Mouse (Mus musculus) lung, postnatal 36 days (tissue): ENCODE results near the gene Pprc1.

Experiments
- DNase-seq: peaks from one replicate; pipeline ENCODE4 v3.0.0; 2022; ENCODE audit warnings: mixed read lengths

The Pprc1 gene

GRCm38 (mm10) chr19:46035971-46036370, 8.7 kb upstream of the Pprc1 start:
- DNase-seq, result no peak

- peak; percentile 34 for DNase-seq
Observed at GRCm38 (mm10) chr19:46036477-46037242, 8.0 kb upstream of the Pprc1 start.

- peak; percentile 36 for DNase-seq
Observed at GRCm38 (mm10) chr19:46037243-46037924, 7.3 kb upstream of the Pprc1 start.

- DNase-seq, result no peak
Observed at GRCm38 (mm10) chr19:46037925-46038850, 6.5 kb upstream of the Pprc1 start.

GRCm38 (mm10) chr19:46038851-46039260, 5.8 kb upstream of the Pprc1 start:
- no peak for DNase-seq

GRCm38 (mm10) chr19:46039478-46039877, 5.2 kb upstream of the Pprc1 start:
- DNase-seq, result peak; percentile 91

GRCm38 (mm10) chr19:46040149-46040902, 4.4 kb upstream of the Pprc1 start:
- DNase-seq, result peak; percentile 14

- DNase-seq, result no peak
Observed at GRCm38 (mm10) chr19:46041299-46041932, 3.3 kb upstream of the Pprc1 start.

GRCm38 (mm10) chr19:46041933-46042475, 2.7 kb upstream of the Pprc1 start:
- DNase-seq, result peak; percentile 92

GRCm38 (mm10) chr19:46042476-46043011, 2.1 kb upstream of the Pprc1 start:
- no peak for DNase-seq

- peak; percentile 46 for DNase-seq
Observed at GRCm38 (mm10) chr19:46043380-46043779, 1.3 kb upstream of the Pprc1 start.

GRCm38 (mm10) chr19:46044993-46045695, 458 bp downstream of the Pprc1 start, which contains the start of gene Ldb1:
TSS of gene Ldb1 (minus strand) at chr19:46045214.
- peak; percentile 93 for DNase-seq

GRCm38 (mm10) chr19:46045696-46046311, 1.1 kb downstream of the Pprc1 start:
- DNase-seq, result peak; percentile 80

- peak; percentile 36 for DNase-seq
Observed at GRCm38 (mm10) chr19:46046621-46047025, 1.9 kb downstream of the Pprc1 start.

GRCm38 (mm10) chr19:46047426-46047825, 2.7 kb downstream of the Pprc1 start:
- peak; percentile 9 for DNase-seq

GRCm38 (mm10) chr19:46049129-46049528, 4.4 kb downstream of the Pprc1 start:
- no peak for DNase-seq

GRCm38 (mm10) chr19:46050462-46050861, 5.8 kb downstream of the Pprc1 start:
- DNase-seq, result no peak

- DNase-seq, result no peak
Observed at GRCm38 (mm10) chr19:46055752-46056387, 11.2 kb downstream of the Pprc1 start.

- peak; percentile 98 for DNase-seq
Observed at GRCm38 (mm10) chr19:46056388-46056946, 11.8 kb downstream of the Pprc1 start.
